Mouse (Mus musculus) C2C12 (cell line): ENCODE results near the gene Psme4.

Experiments
- CTCF ChIP-seq: IDR thresholded peaks from one replicate; pipeline ENCODE4 v1.5.1; 2011; ENCODE audit not compliant: control insufficient read depth, insufficient read depth, insufficient read length
- MAX ChIP-seq: IDR thresholded peaks from one replicate; pipeline ENCODE4 v1.6.1; 2011; ENCODE audit warnings: mild to moderate bottlenecking, control low read depth
- USF1 ChIP-seq: IDR thresholded peaks from one replicate; pipeline ENCODE4 v1.6.1; 2011; ENCODE audit warnings: low read depth, mild to moderate bottlenecking, control low read depth, moderate library complexity

DNA sequence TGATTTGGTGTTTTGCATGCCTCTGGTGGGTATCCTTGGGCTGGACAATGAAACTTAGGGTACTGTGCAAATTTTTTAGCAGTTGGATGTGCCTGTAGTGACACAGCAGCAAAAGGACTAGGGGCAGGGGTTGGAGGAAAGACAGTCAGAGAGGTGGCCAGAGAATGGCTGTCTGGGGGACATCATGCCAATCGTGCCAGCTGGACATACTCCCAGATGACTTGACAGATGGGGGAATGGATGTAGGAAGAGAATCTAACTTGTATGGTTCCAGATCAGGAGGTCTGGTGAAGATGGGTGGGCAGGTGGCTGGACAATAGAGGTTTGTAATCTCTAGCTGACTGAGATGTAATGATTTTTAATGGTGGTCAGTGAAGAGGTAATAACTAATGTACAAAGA lies 6.5 kb upstream of the Psme4 start:
- TF ChIP-seq MAX (no peak), CTCF (no peak), USF1 (no peak)
